Mouse (Mus musculus): Measurements from ENCODE around the gene Arsb. TPM values are rescaled to one million over a fixed set of nuclear protein-coding genes. Genes with fewer than 3 reads are reported as not detected.

Gene Arsb
- polyA plus RNA-seq, 1 experiment from 2014 or later, result 9.8 TPM

DNA sequence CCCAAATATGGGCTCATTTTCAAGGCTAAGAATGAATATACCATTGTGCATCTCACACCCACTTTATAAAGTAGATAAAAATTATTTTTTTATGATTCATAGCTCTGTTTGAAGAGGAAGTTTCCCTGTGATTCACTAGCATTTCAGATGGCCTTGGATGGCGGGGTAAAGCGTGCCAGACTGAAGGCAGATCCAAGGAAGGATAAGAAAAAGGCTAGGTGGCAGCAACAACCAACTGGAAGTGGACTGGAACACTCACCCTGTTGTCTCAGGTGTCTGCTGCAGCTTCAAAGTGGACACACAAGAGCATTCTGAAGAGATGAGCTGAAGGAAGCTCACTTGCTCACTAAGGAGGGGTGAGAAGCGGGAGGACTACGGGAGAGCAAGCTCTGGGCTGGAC is 181.0 kb downstream of the Arsb start:
- Histone ChIP-seq H3K4me1 (no peaks in the 10 kb centered on the region), H3K36me3 (no peaks in the 10 kb centered on the region), H3K27ac (replicated peaks) (no peak overlapping the region), H3K9me3 (no peaks in the 10 kb centered on the region), H3K4me3 (no peak overlapping the region), H3K9ac (replicated peaks) (no peak overlapping the region), H3K4me2 (replicated peaks) (no peak overlapping the region), H3K27me3 (no peaks in the 10 kb centered on the region)
- WGBS, result 92% methylated on average over 4 of the region's 4 CpGs
- no peak for ATAC-seq (ENCODE audit: low FRiP score, low read depth)

DNA sequence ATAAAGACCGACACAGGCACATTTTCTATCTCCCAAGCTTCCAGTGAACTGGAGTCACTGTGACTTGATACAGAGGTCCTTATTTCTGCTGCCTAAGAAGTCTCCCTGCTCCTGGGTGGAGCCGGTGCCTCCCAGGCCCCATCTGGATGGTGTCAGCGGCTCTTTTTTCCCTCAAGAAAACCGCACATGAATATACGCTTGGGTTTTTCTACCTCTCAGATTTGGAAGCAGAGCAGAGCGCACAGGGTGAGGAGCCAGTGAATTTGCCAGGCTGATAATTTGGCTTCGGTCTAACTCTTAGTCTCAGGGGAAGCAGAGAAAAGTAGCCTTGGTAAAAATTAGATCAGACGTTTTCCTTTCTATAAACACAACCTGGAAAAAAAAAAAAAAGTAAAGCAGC is 186.5 kb downstream of the Arsb start:
- Histone ChIP-seq H3K4me3 (no peak overlapping the region), H3K27me3 (no peaks in the 10 kb centered on the region), H3K9ac (replicated peaks) (no peak overlapping the region), H3K9me3 (no peaks in the 10 kb centered on the region), H3K4me1 (no peaks in the 10 kb centered on the region), H3K4me2 (replicated peaks) (no peak overlapping the region), H3K36me3 (no peaks in the 10 kb centered on the region), H3K27ac (replicated peaks) (no peak overlapping the region)
- 92% methylated on average over 8 of the region's 8 CpGs for WGBS
- no peak for ATAC-seq (ENCODE audit: low FRiP score, low read depth)

DNA sequence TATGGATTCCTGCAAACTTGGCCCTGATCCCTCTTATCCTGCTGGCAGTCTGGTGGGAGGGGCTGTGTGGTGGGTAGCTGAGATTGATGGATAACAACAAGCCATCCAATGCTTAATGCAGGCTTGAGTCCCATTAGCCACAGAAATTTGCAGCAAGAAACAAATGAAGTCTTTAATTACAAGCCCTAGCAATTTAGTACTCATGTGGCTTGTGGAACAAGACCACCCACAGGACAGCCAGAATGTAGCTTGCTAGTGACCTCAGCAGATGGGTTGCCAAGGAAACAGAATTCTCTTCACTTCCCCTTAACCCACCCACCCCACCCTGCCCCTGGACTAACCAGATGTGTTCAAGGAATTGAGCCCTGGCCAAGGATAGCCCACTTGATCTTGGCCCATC is 194.8 kb downstream of the Arsb start:
- peaks cover 6% of the 10 kb centered on the region; the same call in 1 of the 2 replicates for H3K4me1 ChIP-seq
- no peak for ATAC-seq (ENCODE audit: low FRiP score, low read depth)
- no peaks in the 10 kb centered on the region for H3K9me3 ChIP-seq
- no peaks in the 10 kb centered on the region for H3K36me3 ChIP-seq
- H3K27me3 ChIP-seq, result peaks cover 21% of the 10 kb centered on the region
- no peak overlapping the region for H3K9ac ChIP-seq (replicated peaks)
- no peak overlapping the region for H3K4me3 ChIP-seq
- H3K27ac ChIP-seq (replicated peaks), result no peak overlapping the region
- H3K4me2 ChIP-seq (replicated peaks), result no peak overlapping the region

DNA sequence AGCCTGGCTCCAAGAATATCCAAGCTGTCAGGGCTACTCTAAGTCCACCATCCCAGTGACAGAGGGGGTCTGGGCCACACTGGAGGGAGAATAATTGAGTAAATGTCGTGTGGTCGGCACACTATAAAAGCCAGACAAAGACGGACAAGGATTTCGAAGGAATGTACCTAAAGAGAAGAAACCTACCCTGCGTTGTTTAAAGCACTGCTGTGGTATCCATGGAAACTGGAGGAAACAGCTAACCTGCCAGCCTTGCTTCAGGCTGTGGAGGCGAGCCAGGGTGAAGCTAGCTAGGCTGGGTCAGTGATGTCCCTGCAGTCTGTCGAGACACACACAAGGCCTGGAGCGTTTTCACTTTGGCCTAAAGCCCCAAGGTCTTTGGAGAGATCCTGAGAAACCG is 195.7 kb downstream of the Arsb start:
- H3K9ac ChIP-seq (replicated peaks), result no peak overlapping the region
- ATAC-seq (ENCODE audit: low FRiP score, low read depth), result no peak
- no peak overlapping the region for H3K4me3 ChIP-seq
- peaks cover 21% of the 10 kb centered on the region for H3K27me3 ChIP-seq
- H3K4me2 ChIP-seq (replicated peaks), result no peak overlapping the region
- H3K27ac ChIP-seq (replicated peaks), result no peak overlapping the region
- H3K36me3 ChIP-seq, result no peaks in the 10 kb centered on the region
- H3K4me1 ChIP-seq, result peaks cover 6% of the 10 kb centered on the region; the same call in 1 of the 2 replicates
- WGBS, result 40% methylated on average over 9 of the region's 9 CpGs
- H3K9me3 ChIP-seq, result no peaks in the 10 kb centered on the region

DNA sequence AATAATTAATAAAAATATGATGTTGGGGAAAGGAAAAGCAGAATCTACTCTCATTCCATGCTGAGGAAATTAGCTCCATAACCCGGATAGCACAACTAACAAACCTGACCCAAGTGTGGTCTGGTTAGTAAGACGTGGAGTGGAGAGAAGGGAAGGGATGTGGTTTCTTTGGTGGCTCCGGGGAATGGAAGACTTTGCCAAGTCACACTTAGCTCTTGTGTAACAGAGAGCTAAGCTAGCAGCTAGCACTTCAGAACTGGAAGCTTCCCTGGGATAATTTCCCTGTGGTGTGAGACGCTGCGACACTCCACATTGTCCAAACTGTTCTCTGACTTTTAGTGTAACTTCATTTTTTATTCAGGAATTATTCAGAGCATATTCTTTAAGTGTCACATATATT is 198.7 kb downstream of the Arsb start:
- ATAC-seq (ENCODE audit: low FRiP score, low read depth), result no peak
- peaks cover 6% of the 10 kb centered on the region; the same call in 1 of the 2 replicates for H3K4me1 ChIP-seq
- WGBS, result 93% methylated on average over 5 of the region's 5 CpGs

DNA sequence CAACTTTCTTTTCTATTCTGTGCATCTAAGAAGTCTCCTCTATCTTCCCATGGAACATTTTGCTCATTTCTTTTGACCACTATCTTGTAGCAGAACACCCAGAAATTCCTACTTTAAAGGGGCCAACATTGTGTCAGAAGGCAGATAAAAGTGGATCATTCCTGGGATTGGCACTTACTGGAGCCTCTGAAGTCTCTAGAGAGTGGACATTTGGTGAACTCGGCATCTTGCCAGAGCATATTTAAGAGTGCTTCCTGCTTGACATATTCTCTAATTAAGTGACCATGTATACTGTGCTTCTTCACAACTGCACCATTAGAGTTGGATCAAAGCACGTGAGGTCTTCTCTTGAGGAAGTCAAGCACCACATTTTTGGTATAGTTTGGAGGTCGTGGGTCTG is 201.0 kb downstream of the Arsb start:
- H3K4me1 ChIP-seq, result no peaks in the 10 kb centered on the region
- peaks cover 10% of the 10 kb centered on the region for H3K27me3 ChIP-seq
- H3K9me3 ChIP-seq, result no peaks in the 10 kb centered on the region
- no peak for ATAC-seq (ENCODE audit: low FRiP score, low read depth)
- H3K9ac ChIP-seq (replicated peaks), result no peak overlapping the region
- H3K4me3 ChIP-seq, result no peak overlapping the region
- 87% methylated on average over 3 of the region's 3 CpGs for WGBS
- H3K36me3 ChIP-seq, result no peaks in the 10 kb centered on the region
- H3K27ac ChIP-seq (replicated peaks), result no peak overlapping the region
- no peak overlapping the region for H3K4me2 ChIP-seq (replicated peaks)

More for the DNA sequence above, 198.7 kb downstream of the Arsb start:
- H3K4me2 ChIP-seq (replicated peaks), result no peak overlapping the region
- no peak overlapping the region for H3K27ac ChIP-seq (replicated peaks)
- no peaks in the 10 kb centered on the region for H3K9me3 ChIP-seq
- no peak overlapping the region for H3K9ac ChIP-seq (replicated peaks)
- H3K4me3 ChIP-seq, result no peak overlapping the region
- peaks cover 16% of the 10 kb centered on the region for H3K27me3 ChIP-seq
- H3K36me3 ChIP-seq, result no peaks in the 10 kb centered on the region

DNA sequence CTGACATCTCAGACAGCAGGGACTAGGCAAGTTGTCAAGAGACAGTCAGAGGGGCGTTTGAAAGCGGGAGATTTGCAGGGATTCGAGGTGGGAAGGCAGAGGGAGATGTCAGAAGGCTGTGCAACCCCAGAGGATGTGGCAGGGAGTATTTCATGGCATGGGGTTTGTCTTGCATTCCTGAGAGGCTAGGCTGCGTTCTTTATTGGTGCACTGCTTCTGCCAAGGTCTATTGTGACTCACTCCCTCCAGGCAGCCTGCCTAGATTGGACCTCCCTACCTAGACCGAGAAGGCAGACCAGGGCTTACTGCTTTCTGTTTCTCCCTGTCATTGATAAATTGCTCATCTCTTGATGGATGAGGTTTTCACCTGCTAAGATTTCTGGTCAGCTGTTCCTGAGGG is 204.2 kb downstream of the Arsb start:
- Histone ChIP-seq H3K36me3 (no peaks in the 10 kb centered on the region), H3K4me3 (no peak overlapping the region), H3K27me3 (no peaks in the 10 kb centered on the region), H3K4me1 (no peaks in the 10 kb centered on the region), H3K27ac (replicated peaks) (no peak overlapping the region), H3K9me3 (no peaks in the 10 kb centered on the region), H3K4me2 (replicated peaks) (no peak overlapping the region), H3K9ac (replicated peaks) (no peak overlapping the region)
- WGBS, result 76% methylated on average over 5 of the region's 5 CpGs
- no peak for ATAC-seq (ENCODE audit: low FRiP score, low read depth)

DNA sequence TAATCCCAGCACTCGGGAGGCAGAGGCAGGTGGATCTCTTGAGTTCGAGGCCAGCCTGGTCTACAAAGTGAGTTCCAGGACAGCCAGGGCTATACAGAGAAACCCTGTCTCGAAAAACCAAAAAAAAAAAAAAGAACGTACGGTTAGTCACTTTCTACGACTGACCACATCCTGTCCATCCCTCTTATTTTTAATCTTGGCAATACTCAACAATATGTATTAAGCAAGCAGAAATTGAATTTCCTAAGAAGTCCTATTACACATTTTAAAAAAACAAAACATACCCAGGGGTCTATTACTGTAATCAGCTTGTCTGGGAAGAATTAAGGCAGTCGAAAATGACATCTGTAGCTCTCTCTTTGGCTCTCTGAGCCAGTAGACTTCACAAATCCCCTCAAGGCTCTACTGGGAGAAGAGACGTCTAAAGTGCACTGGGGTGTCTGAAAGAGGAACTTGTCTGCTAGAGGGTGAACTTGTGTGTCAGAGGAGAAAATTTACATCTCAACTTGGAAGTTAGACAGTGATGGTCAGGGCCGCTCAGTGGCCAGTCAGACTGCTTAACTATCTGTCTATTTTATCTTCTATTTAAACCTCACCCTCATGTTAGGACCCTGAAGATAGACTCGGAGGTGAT is 205.6 kb downstream of the Arsb start:
- Histone ChIP-seq H3K9me3 (no peaks in the 10 kb centered on the region), H3K27me3 (no peaks in the 10 kb centered on the region), H3K4me2 (replicated peaks) (no peak overlapping the region), H3K4me3 (no peak overlapping the region), H3K36me3 (no peaks in the 10 kb centered on the region), H3K27ac (replicated peaks) (no peak overlapping the region), H3K9ac (replicated peaks) (no peak overlapping the region), H3K4me1 (no peaks in the 10 kb centered on the region)
- no peak for ATAC-seq (ENCODE audit: low FRiP score, low read depth)
- WGBS, result 84% methylated on average over 10 of the region's 10 CpGs

DNA sequence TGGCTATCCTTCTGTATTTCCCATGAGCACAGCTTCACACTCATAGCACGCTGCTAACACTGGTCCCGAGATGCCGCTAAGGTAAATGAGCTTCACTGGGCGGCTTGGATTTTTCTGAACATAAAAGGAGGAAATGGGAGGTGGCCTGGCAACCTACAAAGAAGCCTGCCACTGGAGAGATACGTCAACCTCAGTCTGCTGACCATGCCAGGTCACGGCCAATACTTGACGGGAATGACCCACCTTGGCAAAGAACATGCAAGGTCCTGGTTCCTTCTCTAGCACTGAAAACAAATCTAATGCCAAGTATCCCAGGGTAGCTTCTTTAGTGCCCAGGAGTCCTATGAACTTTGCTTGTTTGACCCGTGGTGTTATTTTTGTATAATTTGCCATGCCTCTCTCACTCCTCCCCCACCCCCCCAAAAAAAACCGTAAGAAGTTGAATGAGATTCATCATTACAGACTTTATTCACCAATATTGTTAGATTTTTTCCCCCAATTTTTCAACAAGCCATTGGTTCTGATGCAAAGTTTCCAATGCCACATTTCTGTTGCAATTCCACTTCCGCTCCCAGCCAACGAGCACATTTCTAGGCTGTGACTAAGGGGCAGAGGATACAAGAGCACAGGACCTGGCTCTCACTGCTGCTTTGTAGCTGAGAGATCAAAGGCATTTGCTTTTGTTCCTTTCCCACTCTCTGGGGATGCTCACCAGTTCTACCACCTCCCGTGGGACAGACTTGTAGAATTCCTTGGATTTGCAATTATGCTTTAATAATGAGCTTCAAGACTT is 207.5 kb downstream of the Arsb start:
- H3K9ac ChIP-seq (replicated peaks), result no peak overlapping the region
- no peaks in the 10 kb centered on the region for H3K36me3 ChIP-seq
- H3K27ac ChIP-seq (replicated peaks), result no peak overlapping the region
- WGBS, result 68% methylated on average over 12 of the region's 12 CpGs
- no peak overlapping the region for H3K4me2 ChIP-seq (replicated peaks)
- H3K4me3 ChIP-seq, result no peak overlapping the region
- no peaks in the 10 kb centered on the region for H3K9me3 ChIP-seq
- H3K27me3 ChIP-seq, result 0 out of 2 replicates have a peak, but pooled peaks cover 5% of the 10 kb centered on the region
- no peak for ATAC-seq (ENCODE audit: low FRiP score, low read depth)
- H3K4me1 ChIP-seq, result no peaks in the 10 kb centered on the region

DNA sequence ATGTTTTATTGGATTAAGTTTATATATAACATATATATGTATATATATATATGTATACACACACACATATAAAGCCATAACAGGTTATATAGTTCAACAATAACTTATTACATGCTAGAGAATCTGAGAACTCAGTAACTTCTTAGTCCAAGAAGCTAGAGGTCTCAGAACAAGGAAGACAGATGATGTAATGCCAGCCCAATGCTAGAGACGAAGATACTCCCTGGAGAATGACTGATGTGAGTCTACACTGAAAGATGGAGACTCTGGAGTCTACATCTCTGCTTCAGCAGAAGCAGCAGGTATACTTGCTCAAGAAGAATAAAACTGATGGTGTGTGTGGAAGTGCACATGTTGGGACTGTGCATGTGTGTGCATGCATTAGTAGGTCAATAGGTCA is 208.3 kb downstream of the Arsb start:
- Histone ChIP-seq H3K9ac (replicated peaks) (no peak overlapping the region), H3K4me2 (replicated peaks) (no peak overlapping the region), H3K4me1 (no peaks in the 10 kb centered on the region), H3K36me3 (no peaks in the 10 kb centered on the region), H3K27me3 (peaks cover 6% of the 10 kb centered on the region; the same call in 1 of the 2 replicates), H3K9me3 (no peaks in the 10 kb centered on the region), H3K27ac (replicated peaks) (no peak overlapping the region), H3K4me3 (no peak overlapping the region)
- WGBS, result 83% methylated on average over 1 of the region's 1 CpGs
- ATAC-seq (ENCODE audit: low FRiP score, low read depth), result no peak

DNA sequence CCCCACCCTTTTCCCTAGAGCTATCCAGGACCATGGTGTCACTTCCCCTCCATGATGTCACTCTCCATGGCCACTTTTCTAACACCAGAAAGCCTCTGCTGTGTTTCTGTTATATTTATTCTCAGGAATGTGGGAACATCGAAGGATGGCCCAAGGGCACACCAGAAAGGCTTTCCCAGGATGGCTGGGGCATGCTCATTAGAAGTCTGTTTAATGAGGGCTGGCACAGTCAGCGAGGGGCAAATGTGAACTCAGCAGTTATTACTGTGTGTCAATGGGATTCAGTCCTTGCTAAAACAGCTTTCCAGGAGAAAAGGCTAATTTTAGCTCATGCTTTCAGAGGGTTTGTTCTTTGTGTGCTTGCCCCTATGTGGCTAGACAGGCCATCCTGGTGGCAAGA is 213.1 kb downstream of the Arsb start:
- ATAC-seq (ENCODE audit: low FRiP score, low read depth), result no peak
- Histone ChIP-seq H3K4me1 (0 out of 2 replicates have a peak, but pooled peaks cover 3% of the 10 kb centered on the region), H3K27ac (replicated peaks) (no peak overlapping the region), H3K4me3 (no peak overlapping the region), H3K27me3 (peaks cover 10% of the 10 kb centered on the region; the same call in 1 of the 2 replicates), H3K4me2 (replicated peaks) (no peak overlapping the region), H3K9me3 (no peaks in the 10 kb centered on the region), H3K9ac (replicated peaks) (no peak overlapping the region), H3K36me3 (no peaks in the 10 kb centered on the region)
- WGBS, result 75% methylated on average over 2 of the region's 2 CpGs

DNA sequence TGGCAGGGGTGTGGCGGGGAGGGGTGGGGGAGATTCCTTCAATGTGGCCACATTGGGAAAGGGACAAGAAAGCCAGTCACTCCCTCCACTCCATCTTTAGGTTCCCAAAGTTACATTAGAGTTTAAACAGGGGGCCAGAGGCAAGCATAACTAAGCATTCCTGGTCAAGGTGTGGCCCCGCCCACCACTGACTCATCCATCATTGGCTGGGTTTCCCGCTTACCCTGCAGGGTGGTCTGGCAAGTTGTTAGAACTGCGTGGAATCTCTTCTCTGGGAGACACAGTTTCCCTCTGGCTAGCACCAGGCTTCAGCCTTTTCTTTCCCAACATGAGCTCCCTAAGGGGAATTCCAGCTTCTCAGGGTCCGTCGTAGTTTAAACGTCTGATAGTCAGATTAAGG is 213.8 kb downstream of the Arsb start:
- ATAC-seq (ENCODE audit: low FRiP score, low read depth), result no peak

More for the DNA sequence above, 213.8 kb downstream of the Arsb start:
- Histone ChIP-seq H3K9me3 (no peaks in the 10 kb centered on the region), H3K4me3 (no peak overlapping the region), H3K4me2 (replicated peaks) (no peak overlapping the region), H3K27me3 (peaks cover 10% of the 10 kb centered on the region; the same call in 1 of the 2 replicates), H3K36me3 (no peaks in the 10 kb centered on the region), H3K9ac (replicated peaks) (no peak overlapping the region), H3K4me1 (0 out of 2 replicates have a peak, but pooled peaks cover 6% of the 10 kb centered on the region), H3K27ac (replicated peaks) (no peak overlapping the region)
- WGBS, result 82% methylated on average over 7 of the region's 7 CpGs
